Mouse (Mus musculus) heart, embryonic 11.5 days (tissue): Measurements from ENCODE around the gene Galnt2. TPM values are rescaled to one million over a fixed set of nuclear protein-coding genes. Genes with fewer than 3 reads are reported as not detected.

ENCODE experiments used
- ATAC-seq: fragments of 200-750 bp; cut with Nextera tagmentation; replicated peaks from 2 replicates; pipeline ENCODE4 v1.8.0; 2017; ENCODE audit warnings: moderate library complexity; ENCODE audit not compliant: insufficient number of reproducible peaks, low FRiP score, low TSS enrichment
- H3K27ac ChIP-seq: fragments of 300-500 bp; sonication (generic); 2 replicates; pipeline ENCODE4 v1.5.1; 2014; ENCODE audit warnings: mild to moderate bottlenecking, low read depth, low read length
- H3K27me3 ChIP-seq: fragments of 300-500 bp; sonication (generic); 2 replicates; pipeline ENCODE4 v1.6.1; 2014; ENCODE audit warnings: mild to moderate bottlenecking, low read length, mixed read lengths; ENCODE audit not compliant: control insufficient read depth, insufficient read depth
- H3K36me3 ChIP-seq: fragments of 300-500 bp; sonication (generic); 2 replicates; pipeline ENCODE4 v1.6.1; 2014; ENCODE audit warnings: mild to moderate bottlenecking, low read length, moderate library complexity, mixed read lengths; ENCODE audit not compliant: control insufficient read depth, insufficient read depth
- H3K4me1 ChIP-seq: fragments of 300-500 bp; sonication (generic); 2 replicates; pipeline ENCODE4 v1.6.1; 2014; ENCODE audit warnings: low read length; ENCODE audit not compliant: control insufficient read depth, insufficient read depth
- H3K4me2 ChIP-seq: fragments of 300-500 bp; sonication (generic); 2 replicates; pipeline ENCODE4 v1.6.1; 2014; ENCODE audit warnings: mild to moderate bottlenecking, moderate library complexity
- H3K4me3 ChIP-seq: fragments of 300-500 bp; sonication (generic); 2 replicates; pipeline ENCODE4 v1.5.1; 2014; ENCODE audit warnings: low read depth, low read length
- H3K9ac ChIP-seq: fragments of 300-500 bp; sonication (generic); 2 replicates; pipeline ENCODE4 v1.6.1; 2014; ENCODE audit warnings: mild to moderate bottlenecking, low read depth, low read length, moderate library complexity
- H3K9me3 ChIP-seq: fragments of 300-500 bp; sonication (generic); replicated peaks from 2 replicates; pipeline ENCODE4 v1.6.1; 2016; ENCODE audit warnings: low read length; ENCODE audit not compliant: control insufficient read depth
- WGBS: fragments of 180-500 bp; shearing (Covaris S2); extraction: QIAGEN DNeasy Blood & Tissue Kit; methylation state at CpG from one replicate; pipeline ENCODE4 v1.1.7; 2014; ENCODE audit not compliant: insufficient replicate concordance; 5-methylcytosine and 5-hydroxymethylcytosine counted together
- polyA plus RNA-seq: library from polyadenylated mRNA; unstranded; fragments of >200 nt; fragmentation: Nextera tagmentation; extraction: Ambion mirVana; gene quantifications from 2 replicates; pipeline ENCODE4 v1.2.1, GENCODE M21; 2014

Galnt2 gene
- polyA plus RNA-seq, 1 experiment from 2014 or later: 63.2 TPM

DNA sequence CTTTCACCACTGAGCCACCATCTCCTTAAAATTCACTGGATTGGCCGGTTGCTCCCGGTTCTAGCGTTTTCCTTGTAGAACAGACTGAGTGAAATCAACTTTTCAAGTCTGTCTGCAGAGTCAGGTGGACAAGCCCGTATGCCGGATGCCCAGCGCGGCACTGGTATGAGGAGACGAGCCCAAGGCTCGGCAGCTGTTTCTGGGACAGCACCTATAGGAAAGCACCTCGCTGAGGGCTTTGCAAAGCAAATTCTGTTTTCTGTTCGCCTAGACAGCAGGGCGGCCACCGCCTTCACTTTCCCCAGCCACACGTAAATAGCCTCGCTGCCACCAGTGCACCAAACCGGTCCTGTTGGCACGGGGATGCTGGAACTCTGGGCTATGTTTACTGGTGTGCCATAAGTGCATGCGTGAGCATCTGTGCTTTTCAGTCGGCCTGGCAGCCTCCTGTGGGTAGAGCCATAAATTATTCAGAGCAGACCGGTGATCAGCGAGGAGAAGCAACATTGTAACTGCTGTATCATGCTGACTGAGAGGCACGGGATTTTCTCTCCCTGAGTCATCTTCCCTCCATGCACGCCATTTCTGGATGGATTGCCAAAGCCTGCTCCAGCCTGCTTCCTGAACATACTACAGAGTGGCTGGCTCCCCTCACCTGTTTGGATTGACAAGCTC lies 155.2 kb downstream of the Galnt2 start:
- Histone ChIP-seq H3K27ac (no peak overlapping the region), H3K36me3 (no peaks in the 10 kb centered on the region), H3K9me3 (no peaks in the 10 kb centered on the region), H3K4me1 (no peaks in the 10 kb centered on the region), H3K4me2 (no peak overlapping the region), H3K9ac (no peak overlapping the region), H3K27me3 (no peaks in the 10 kb centered on the region), H3K4me3 (no peak overlapping the region)
- 81% methylated on average over 23 of the region's 23 CpGs for WGBS
- ATAC-seq: no peak

DNA sequence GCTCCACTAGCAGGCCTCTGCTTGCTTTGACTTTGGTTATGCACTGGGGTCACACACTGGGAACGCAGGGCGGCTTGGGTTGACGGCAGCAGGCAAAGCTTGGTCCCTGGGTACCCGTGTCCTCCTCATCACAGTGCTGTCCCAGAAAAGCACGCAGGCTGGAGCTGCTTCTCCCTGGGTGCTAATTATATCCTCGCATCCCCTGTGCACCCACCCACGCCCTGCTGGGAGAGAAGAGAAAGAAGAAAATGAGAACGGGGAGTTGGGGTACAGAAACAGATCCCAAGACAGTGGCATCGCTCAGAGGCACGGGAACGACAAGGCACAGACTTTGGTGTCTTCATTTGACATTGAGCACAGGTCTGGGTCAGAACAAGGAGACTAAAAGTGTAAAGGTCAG lies 158.3 kb downstream of the Galnt2 start:
- H3K27me3 ChIP-seq: no peaks in the 10 kb centered on the region
- H3K4me2 ChIP-seq: no peak overlapping the region
- no peak overlapping the region for H3K4me3 ChIP-seq
- no peaks in the 10 kb centered on the region for H3K36me3 ChIP-seq
- H3K9ac ChIP-seq: no peak overlapping the region
- no peak overlapping the region for H3K27ac ChIP-seq
- 79% methylated on average over 11 of the region's 11 CpGs for WGBS
- H3K9me3 ChIP-seq: no peaks in the 10 kb centered on the region
- no peak for ATAC-seq
- no peaks in the 10 kb centered on the region for H3K4me1 ChIP-seq

DNA sequence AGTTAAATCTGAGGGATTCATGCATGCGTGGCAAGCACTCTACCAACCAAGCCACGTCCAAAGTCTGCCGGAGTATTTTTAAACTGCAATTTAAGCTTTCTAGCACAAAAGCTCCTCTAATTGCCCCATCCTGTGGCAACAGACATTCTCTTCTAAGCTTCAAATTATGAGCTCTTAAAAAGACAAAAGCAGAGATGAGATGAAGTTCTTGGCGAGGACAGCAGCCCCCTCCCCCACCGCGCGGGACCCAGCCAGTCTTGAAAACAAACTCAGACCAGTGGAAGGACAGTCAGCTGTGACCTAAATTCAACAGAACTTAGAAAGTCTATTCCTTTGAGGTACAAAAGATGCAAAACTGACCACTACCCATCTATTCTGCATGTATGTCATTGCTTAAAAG lies 160.0 kb downstream of the Galnt2 start:
- Histone ChIP-seq H3K4me3 (no peak overlapping the region), H3K4me1 (no peaks in the 10 kb centered on the region), H3K9me3 (no peaks in the 10 kb centered on the region), H3K36me3 (no peaks in the 10 kb centered on the region), H3K27ac (no peak overlapping the region), H3K9ac (no peak overlapping the region), H3K4me2 (no peak overlapping the region), H3K27me3 (no peaks in the 10 kb centered on the region)
- no peak for ATAC-seq
- WGBS: 90% methylated on average over 7 of the region's 7 CpGs

DNA sequence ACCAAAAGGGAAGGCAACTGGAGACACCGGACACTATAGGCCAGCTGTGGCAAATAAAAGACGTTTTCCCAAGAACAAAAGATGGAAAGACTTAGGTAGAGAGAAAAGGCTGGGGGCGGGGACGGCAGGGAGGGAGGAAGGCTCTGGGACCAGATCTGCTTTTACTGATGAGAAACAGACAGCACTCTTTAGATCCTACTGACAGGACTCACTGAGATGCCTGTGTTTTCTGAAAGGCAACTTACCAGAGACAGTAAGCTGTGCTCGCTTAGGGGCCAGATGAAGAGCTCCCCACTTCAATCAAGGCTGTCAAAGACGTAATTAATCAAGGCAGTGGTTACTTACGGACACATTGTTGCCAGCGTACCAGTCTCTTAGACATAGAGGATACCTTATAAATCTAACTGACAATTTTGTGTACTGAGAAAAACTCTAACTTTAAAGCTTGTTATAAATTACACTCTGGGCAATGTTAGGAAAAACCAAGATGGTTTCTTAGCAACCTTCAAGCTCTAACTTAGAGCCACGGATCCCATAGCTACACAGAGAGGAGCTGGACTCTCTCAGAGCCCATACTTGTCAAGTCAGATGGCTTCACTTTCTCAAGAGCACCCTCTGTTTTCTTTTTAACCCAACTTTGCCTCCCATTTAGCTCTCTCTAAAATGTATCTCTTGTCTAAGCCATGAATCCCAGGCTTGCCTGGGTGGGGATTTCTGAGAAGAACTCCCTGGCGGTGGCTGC lies 161.3 kb downstream of the Galnt2 start:
- Histone ChIP-seq H3K27ac (no peak overlapping the region), H3K27me3 (no peaks in the 10 kb centered on the region), H3K4me1 (no peaks in the 10 kb centered on the region), H3K4me2 (no peak overlapping the region), H3K9me3 (no peaks in the 10 kb centered on the region), H3K9ac (no peak overlapping the region), H3K4me3 (no peak overlapping the region), H3K36me3 (no peaks in the 10 kb centered on the region)
- WGBS: 59% methylated on average over 10 of the region's 10 CpGs
- no peak for ATAC-seq

DNA sequence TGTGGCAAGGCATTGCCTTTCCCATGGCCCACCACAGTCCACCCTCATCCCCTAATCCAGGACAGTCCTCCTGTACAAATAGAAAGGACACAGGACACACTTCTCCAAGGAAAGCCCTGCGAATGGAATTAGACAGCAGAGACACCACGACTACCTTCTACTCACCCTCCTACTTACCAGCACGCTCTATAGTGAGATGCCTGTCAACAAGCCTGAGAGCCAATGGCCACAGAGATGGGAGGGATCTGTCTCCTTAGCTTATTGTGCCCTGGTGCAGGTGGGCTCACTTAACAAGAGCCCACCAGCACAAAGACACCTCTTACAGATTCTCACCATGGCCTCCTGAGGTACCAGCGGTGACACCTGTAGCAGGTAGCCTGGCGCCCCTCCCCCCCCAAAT lies 161.8 kb downstream of the Galnt2 start:
- Histone ChIP-seq H3K4me1 (no peaks in the 10 kb centered on the region), H3K9me3 (no peaks in the 10 kb centered on the region), H3K4me2 (no peak overlapping the region), H3K27me3 (no peaks in the 10 kb centered on the region), H3K4me3 (no peak overlapping the region), H3K9ac (no peak overlapping the region), H3K27ac (no peak overlapping the region), H3K36me3 (no peaks in the 10 kb centered on the region)
- ATAC-seq: no peak
- WGBS: 74% methylated on average over 5 of the region's 5 CpGs

DNA sequence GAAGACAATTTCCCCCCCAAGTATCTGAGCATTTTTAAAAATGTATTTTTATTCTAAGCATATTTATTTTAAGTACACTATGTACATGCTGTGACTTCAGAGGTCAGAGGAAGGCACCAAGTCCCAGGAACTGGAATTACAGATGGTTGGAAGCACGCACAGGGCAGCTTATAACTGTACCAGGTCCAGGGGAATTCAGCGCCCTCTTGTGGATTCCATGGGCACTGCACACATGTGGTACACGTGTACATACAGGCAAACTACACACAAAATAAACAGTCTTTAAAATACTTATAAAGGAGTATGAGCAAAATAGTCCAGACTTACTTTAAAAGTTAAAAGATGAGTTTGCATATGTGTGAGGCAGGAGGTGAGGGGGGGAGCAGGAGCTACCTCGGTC lies 162.7 kb downstream of the Galnt2 start:
- Histone ChIP-seq H3K36me3 (no peaks in the 10 kb centered on the region), H3K4me3 (no peak overlapping the region), H3K4me2 (no peak overlapping the region), H3K27me3 (no peaks in the 10 kb centered on the region), H3K4me1 (no peaks in the 10 kb centered on the region), H3K9me3 (no peaks in the 10 kb centered on the region), H3K27ac (no peak overlapping the region), H3K9ac (no peak overlapping the region)
- no peak for ATAC-seq
- WGBS: 80% methylated on average over 4 of the region's 4 CpGs

DNA sequence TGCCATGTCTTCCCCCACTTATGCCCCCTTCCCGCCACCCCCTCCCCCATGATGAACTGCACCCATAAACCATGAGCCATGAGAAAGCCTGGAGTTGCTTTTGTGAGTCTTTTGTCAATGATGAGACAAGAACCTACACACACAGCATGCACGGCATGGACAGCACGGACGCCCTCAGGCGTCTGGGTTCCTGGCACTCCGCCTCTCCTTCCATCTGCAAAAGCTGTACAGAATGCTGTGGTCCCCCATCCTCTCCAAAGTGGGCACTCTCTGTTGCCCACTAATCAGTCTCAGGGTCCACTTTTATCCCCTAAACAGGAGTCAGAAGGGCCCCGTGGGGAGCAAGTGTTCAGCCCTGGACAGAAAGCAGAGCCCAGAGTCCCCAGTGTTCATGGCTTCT lies 163.8 kb downstream of the Galnt2 start:
- ATAC-seq: no peak
- Histone ChIP-seq H3K27ac (no peak overlapping the region), H3K9me3 (no peaks in the 10 kb centered on the region)

More for the DNA sequence above, 163.8 kb downstream of the Galnt2 start:
- Histone ChIP-seq H3K4me1 (no peaks in the 10 kb centered on the region), H3K4me3 (no peak overlapping the region), H3K4me2 (no peak overlapping the region), H3K36me3 (no peaks in the 10 kb centered on the region), H3K27me3 (no peaks in the 10 kb centered on the region), H3K9ac (no peak overlapping the region)
- WGBS: 82% methylated on average over 7 of the region's 7 CpGs
